Mouse (Mus musculus): ENCODE results near the gene Cfap73. TPM values are rescaled to one million over a fixed set of nuclear protein-coding genes. Genes with fewer than 3 reads are reported as not detected.

Gene Cfap73
- total RNA-seq, 2 experiments from 2014 or later: not detected

- ATAC-seq (replicated peaks; ENCODE audit: low FRiP score, low TSS enrichment, poor library complexity, severe bottlenecking): peak; percentile 72
Observed at GRCm38 (mm10) chr5:120648569-120649373, 14.7 kb upstream of the Cfap73 start, which contains the start of gene Rasal1. TSS of gene Rasal1 (plus strand) at chr5:120648812.

GRCm38 (mm10) chr5:120647814-120648491, 13.9 kb upstream of the Cfap73 start:
- ATAC-seq (replicated peaks; ENCODE audit: low FRiP score, low TSS enrichment, poor library complexity, severe bottlenecking): peak; percentile 4; the same call in 1 of the 2 replicates

GRCm38 (mm10) chr5:120647361-120647760, 13.3 kb upstream of the Cfap73 start:
- ATAC-seq (replicated peaks; ENCODE audit: low FRiP score, low TSS enrichment, poor library complexity, severe bottlenecking): no peak

GRCm38 (mm10) chr5:120645851-120646250, 11.8 kb upstream of the Cfap73 start:
- ATAC-seq (replicated peaks; ENCODE audit: low FRiP score, low TSS enrichment, poor library complexity, severe bottlenecking): no peak

DNA sequence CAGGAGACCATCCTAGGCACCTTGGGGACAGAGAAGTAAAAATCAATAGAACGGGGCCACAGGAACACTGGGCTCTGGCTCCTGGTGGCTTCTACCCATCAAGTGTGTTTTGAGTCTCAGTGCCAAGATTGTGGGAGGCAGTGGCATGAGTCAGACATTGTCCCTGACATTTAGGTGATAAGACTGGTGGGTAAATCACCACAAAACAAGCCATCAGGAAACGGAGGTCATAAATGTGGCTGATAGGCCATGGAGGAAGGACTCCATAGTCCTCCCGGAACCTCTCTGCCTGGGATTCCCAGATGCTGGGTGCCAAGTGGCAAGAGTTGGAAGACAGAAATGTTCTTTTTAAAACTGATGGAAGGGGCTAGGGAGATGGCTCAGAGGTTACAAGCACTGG, 10.2 kb upstream of the Cfap73 start:
- no peak for ATAC-seq (replicated peaks; ENCODE audit: low FRiP score, low TSS enrichment, poor library complexity, severe bottlenecking)

DNA sequence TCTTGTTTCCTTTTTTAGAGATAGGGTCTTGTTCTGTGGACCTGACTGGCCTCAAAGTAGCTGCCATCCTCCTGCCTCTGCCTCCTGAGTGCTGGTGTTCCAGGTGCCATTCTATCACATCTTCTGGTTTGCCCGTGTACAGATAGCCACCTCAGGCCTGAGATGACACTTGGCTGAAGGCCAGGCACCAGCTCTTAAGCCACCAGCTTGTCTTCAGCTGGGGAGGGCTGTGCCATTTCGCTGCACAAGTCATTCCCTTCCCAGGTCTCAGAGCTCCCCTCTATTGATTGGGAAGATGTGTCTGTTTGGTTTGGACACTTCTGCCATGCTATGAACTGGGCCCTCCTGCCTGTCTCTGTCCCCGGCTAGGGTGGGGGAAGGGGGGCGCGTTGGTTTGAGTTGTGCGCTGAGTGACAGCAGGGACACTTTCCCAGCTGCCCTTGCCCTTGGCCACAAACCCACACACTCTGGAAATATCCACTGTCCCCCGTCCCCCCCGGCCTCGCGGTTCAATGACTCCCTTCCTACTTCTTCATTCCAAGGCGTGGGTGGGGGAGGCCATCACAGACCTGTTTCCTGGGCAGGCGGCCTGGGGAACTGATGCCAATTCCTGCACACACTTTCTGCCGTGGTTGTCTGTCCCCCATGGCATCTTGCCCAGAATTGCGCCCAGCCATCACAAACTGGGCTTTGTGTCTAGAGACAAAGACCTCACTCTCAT, 9.5 kb upstream of the Cfap73 start:
- no peak for ATAC-seq (replicated peaks; ENCODE audit: low FRiP score, low TSS enrichment, poor library complexity, severe bottlenecking)

GRCm38 (mm10) chr5:120640094-120640493, 6.1 kb upstream of the Cfap73 start:
- no peak for ATAC-seq (replicated peaks; ENCODE audit: low FRiP score, low TSS enrichment, poor library complexity, severe bottlenecking)

GRCm38 (mm10) chr5:120635633-120636032, 1.6 kb upstream of the Cfap73 start:
- no peak for ATAC-seq (replicated peaks; ENCODE audit: low FRiP score, low TSS enrichment, poor library complexity, severe bottlenecking)

GRCm38 (mm10) chr5:120634860-120635259, 825 bp upstream of the Cfap73 start:
- no peak for ATAC-seq (replicated peaks; ENCODE audit: low FRiP score, low TSS enrichment, poor library complexity, severe bottlenecking)

GRCm38 (mm10) chr5:120631892-120632291, 2.1 kb downstream of the Cfap73 start:
- no peak for ATAC-seq (replicated peaks; ENCODE audit: low FRiP score, low TSS enrichment, poor library complexity, severe bottlenecking)

- no peak for ATAC-seq (replicated peaks; ENCODE audit: low FRiP score, low TSS enrichment, poor library complexity, severe bottlenecking)
Observed at GRCm38 (mm10) chr5:120631128-120631527, 2.9 kb downstream of the Cfap73 start.

- peak; percentile 19; the same call in 1 of the 2 replicates for ATAC-seq (replicated peaks; ENCODE audit: low FRiP score, low TSS enrichment, poor library complexity, severe bottlenecking)
Observed at GRCm38 (mm10) chr5:120628624-120629023, 5.4 kb downstream of the Cfap73 start.

- no peak for ATAC-seq (replicated peaks; ENCODE audit: low FRiP score, low TSS enrichment, poor library complexity, severe bottlenecking)
Observed at GRCm38 (mm10) chr5:120627515-120628300, 6.3 kb downstream of the Cfap73 start.

GRCm38 (mm10) chr5:120626399-120626798, 7.6 kb downstream of the Cfap73 start:
- peak; percentile 37; the same call in 1 of the 2 replicates for ATAC-seq (replicated peaks; ENCODE audit: low FRiP score, low TSS enrichment, poor library complexity, severe bottlenecking)

DNA sequence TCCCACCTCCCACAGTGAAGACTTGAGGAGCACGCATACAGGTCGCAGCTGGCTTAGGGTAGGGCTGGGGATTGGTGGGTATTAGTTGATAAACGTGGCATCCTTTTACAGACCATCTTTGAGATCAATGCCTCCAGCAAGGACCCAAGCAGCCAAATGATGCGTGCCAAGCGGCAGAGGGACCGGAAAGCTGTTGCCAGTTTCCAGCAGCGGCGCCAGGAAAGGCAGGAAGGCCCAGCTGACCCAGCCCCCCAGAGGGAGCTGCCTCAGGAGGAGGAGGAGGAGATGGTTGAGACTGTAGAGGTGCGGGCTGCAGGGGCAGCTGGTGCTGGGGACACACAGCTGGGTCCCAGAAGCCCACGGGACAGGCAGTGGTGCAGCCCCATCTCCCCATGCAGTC, 9.6 kb downstream of the Cfap73 start:
- ATAC-seq (replicated peaks; ENCODE audit: low FRiP score, low TSS enrichment, poor library complexity, severe bottlenecking): no peak

GRCm38 (mm10) chr5:120622198-120622851, 11.7 kb downstream of the Cfap73 start:
- no peak for ATAC-seq (replicated peaks; ENCODE audit: low FRiP score, low TSS enrichment, poor library complexity, severe bottlenecking)

GRCm38 (mm10) chr5:120621846-120622197, 12.2 kb downstream of the Cfap73 start:
- no peak for ATAC-seq (replicated peaks; ENCODE audit: low FRiP score, low TSS enrichment, poor library complexity, severe bottlenecking)

DNA sequence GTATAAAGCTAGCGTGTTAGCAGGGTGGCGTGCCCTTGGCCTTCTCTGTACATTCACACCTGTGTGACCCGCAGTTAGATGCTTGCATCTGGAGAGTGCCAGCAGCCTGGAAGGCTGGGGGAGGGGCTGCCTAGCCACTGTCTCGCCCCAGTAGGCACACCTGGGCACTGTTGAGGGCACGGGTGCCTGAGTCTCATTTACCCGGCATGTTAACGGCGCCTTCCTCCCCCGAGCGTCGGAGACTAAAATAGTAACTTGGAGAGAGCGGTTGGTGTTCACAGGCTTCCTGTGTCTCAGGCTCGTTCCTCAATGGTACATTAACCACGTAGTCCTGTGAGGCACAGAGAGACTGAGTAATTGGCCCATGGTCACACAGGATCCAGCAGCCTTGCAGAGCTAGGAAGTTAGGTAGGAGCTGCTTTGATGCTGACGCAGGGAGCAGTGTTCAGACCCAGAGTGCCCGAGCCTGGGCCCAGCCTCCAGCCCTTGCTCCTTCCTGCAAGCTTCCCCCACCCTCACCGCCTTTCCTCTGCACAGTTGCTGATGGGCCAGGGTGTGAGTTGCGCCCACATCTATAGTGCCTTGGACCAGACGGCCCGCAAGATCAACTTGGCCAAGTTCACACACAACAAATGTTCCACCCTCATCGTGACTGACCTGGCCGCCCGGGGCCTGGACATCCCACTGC, 12.8 kb downstream of the Cfap73 start:
- no peak for ATAC-seq (replicated peaks; ENCODE audit: low FRiP score, low TSS enrichment, poor library complexity, severe bottlenecking)
